Mouse (Mus musculus): ENCODE data around the gene Tpd52l2. TPM values are rescaled to one million over a fixed set of nuclear protein-coding genes. Genes with fewer than 3 reads are reported as not detected.
"Not testable (repeated sequence)": the region's sequence is repeated elsewhere in the genome, so short reads cannot be mapped to it uniquely, and the experiment has no call there.

The Tpd52l2 gene
- polyA plus RNA-seq, 2 experiments, result 123 to 172 TPM

GRCm38 (mm10) chr2:181494266-181494945 is 2.5 kb upstream of the Tpd52l2 start:
- ATAC-seq (ENCODE audit: low FRiP score, low read depth) (no peak), DNase-seq (ENCODE audit: low spot score) (no peak)
- TF ChIP-seq POLR2A (IDR thresholded peaks at IDR 0.05; ENCODE audit: borderline replicate concordance, extremely low read depth, insufficient read depth, insufficient read length), result no peak
- Histone ChIP-seq H3K4me2 (replicated peaks; ENCODE audit: low read depth, low read length, severe bottlenecking) (no peak overlapping the region), H3K4me1 (ENCODE audit: control insufficient read depth, insufficient read depth, low read length) (peaks cover 11% of the 10 kb centered on the region; the same call in 1 of the 2 replicates), H3K9ac (ENCODE audit: low read depth, low read length, severe bottlenecking) (no peak overlapping the region), H3K36me3 (ENCODE audit: control insufficient read depth, insufficient read depth, low read length) (peaks cover 3% of the 10 kb centered on the region; the same call in 1 of the 2 replicates), H3K4me3 (replicated peaks; ENCODE audit: low read length) (no peak overlapping the region), H3K27me3 (ENCODE audit: control insufficient read depth, insufficient read depth, low read length) (no peaks in the 10 kb centered on the region), H3K9me3 (ENCODE audit: control insufficient read depth, low read length) (no peaks in the 10 kb centered on the region), H3K27ac (replicated peaks; ENCODE audit: low read depth, low read length) (no peak overlapping the region)
- WGBS, result 83% methylated on average over 26 of the region's 26 CpGs

GRCm38 (mm10) chr2:181495845-181496244 is 1.1 kb upstream of the Tpd52l2 start:
- H3K27me3 ChIP-seq (ENCODE audit: control insufficient read depth, insufficient read depth, low read length); H3K4me3 ChIP-seq (replicated peaks; ENCODE audit: low read length); DNase-seq (ENCODE audit: low spot score); ATAC-seq (ENCODE audit: low FRiP score, low read depth); H3K9me3 ChIP-seq (ENCODE audit: control insufficient read depth, low read length); H3K27ac ChIP-seq (replicated peaks; ENCODE audit: low read depth, low read length); H3K9ac ChIP-seq (ENCODE audit: low read depth, low read length, severe bottlenecking): not testable (repeated sequence)
- Histone ChIP-seq H3K4me2 (replicated peaks; ENCODE audit: low read depth, low read length, severe bottlenecking) (peak overlapping the region; percentile 92; the same call in 1 of the 2 replicates), H3K4me1 (ENCODE audit: control insufficient read depth, insufficient read depth, low read length) (peaks cover 11% of the 10 kb centered on the region; the same call in 1 of the 2 replicates), H3K36me3 (ENCODE audit: control insufficient read depth, insufficient read depth, low read length) (peaks cover 15% of the 10 kb centered on the region)
- 63% methylated on average over 8 of the region's 8 CpGs for WGBS

- 13% methylated on average over 8 of the region's 8 CpGs for WGBS
- TF ChIP-seq POLR2A (IDR thresholded peaks at IDR 0.05; ENCODE audit: borderline replicate concordance, extremely low read depth, insufficient read depth, insufficient read length), result no peak
- peaks cover 19% of the 10 kb centered on the region for H3K36me3 ChIP-seq (ENCODE audit: control insufficient read depth, insufficient read depth, low read length)
- peak overlapping the region; percentile 70 for H3K27ac ChIP-seq (replicated peaks; ENCODE audit: low read depth, low read length)
- H3K4me1 ChIP-seq (ENCODE audit: control insufficient read depth, insufficient read depth, low read length), result peaks cover 11% of the 10 kb centered on the region; the same call in 1 of the 2 replicates
- no peaks in the 10 kb centered on the region for H3K27me3 ChIP-seq (ENCODE audit: control insufficient read depth, insufficient read depth, low read length)
- H3K9ac ChIP-seq (ENCODE audit: low read depth, low read length, severe bottlenecking), result peak overlapping the region; percentile 94
- ATAC-seq (ENCODE audit: low FRiP score, low read depth) (peak; percentile 58; the same call in 1 of the 2 replicates), DNase-seq (ENCODE audit: low spot score) (peak; percentile 82)
- H3K9me3 ChIP-seq (ENCODE audit: control insufficient read depth, low read length), result no peaks in the 10 kb centered on the region
- peak overlapping the region; percentile 91 for H3K4me3 ChIP-seq (replicated peaks; ENCODE audit: low read length)
- peak overlapping the region; percentile 92 for H3K4me2 ChIP-seq (replicated peaks; ENCODE audit: low read depth, low read length, severe bottlenecking)
Observed at GRCm38 (mm10) chr2:181496281-181496680, 661 bp upstream of the Tpd52l2 start.

GRCm38 (mm10) chr2:181497548-181497875 is 570 bp downstream of the Tpd52l2 start:
- peak overlapping the region; percentile 94 for H3K9ac ChIP-seq (ENCODE audit: low read depth, low read length, severe bottlenecking)
- ATAC-seq (ENCODE audit: low FRiP score, low read depth), result 0 out of 2 replicates have a peak, but pooled peaks have one; percentile 17
- H3K4me1 ChIP-seq (ENCODE audit: control insufficient read depth, insufficient read depth, low read length), result peaks cover 11% of the 10 kb centered on the region; the same call in 1 of the 2 replicates
- DNase-seq (ENCODE audit: low spot score), result peak; percentile 52
- H3K4me2 ChIP-seq (replicated peaks; ENCODE audit: low read depth, low read length, severe bottlenecking), result peak overlapping the region; percentile 92
- no peak for TF ChIP-seq POLR2A (IDR thresholded peaks at IDR 0.05; ENCODE audit: borderline replicate concordance, extremely low read depth, insufficient read depth, insufficient read length)
- H3K27me3 ChIP-seq (ENCODE audit: control insufficient read depth, insufficient read depth, low read length), result no peaks in the 10 kb centered on the region
- no peaks in the 10 kb centered on the region for H3K9me3 ChIP-seq (ENCODE audit: control insufficient read depth, low read length)
- peaks cover 31% of the 10 kb centered on the region for H3K36me3 ChIP-seq (ENCODE audit: control insufficient read depth, insufficient read depth, low read length)
- H3K27ac ChIP-seq (replicated peaks; ENCODE audit: low read depth, low read length), result peak overlapping the region; percentile 92
- under 1% methylated on average over 12 of the region's 12 CpGs for WGBS
- H3K4me3 ChIP-seq (replicated peaks; ENCODE audit: low read length), result peak overlapping the region; percentile 91

- Histone ChIP-seq H3K4me1 (ENCODE audit: control insufficient read depth, insufficient read depth, low read length) (peaks cover 11% of the 10 kb centered on the region; the same call in 1 of the 2 replicates), H3K27ac (replicated peaks; ENCODE audit: low read depth, low read length) (no peak overlapping the region), H3K36me3 (ENCODE audit: control insufficient read depth, insufficient read depth, low read length) (peaks cover 41% of the 10 kb centered on the region), H3K4me3 (replicated peaks; ENCODE audit: low read length) (no peak overlapping the region), H3K9me3 (ENCODE audit: control insufficient read depth, low read length) (no peaks in the 10 kb centered on the region), H3K9ac (ENCODE audit: low read depth, low read length, severe bottlenecking) (no peak overlapping the region), H3K27me3 (ENCODE audit: control insufficient read depth, insufficient read depth, low read length) (no peaks in the 10 kb centered on the region), H3K4me2 (replicated peaks; ENCODE audit: low read depth, low read length, severe bottlenecking) (no peak overlapping the region)
- ATAC-seq (ENCODE audit: low FRiP score, low read depth) (no peak), DNase-seq (ENCODE audit: low spot score) (no peak)
- WGBS, result 83% methylated on average over 4 of the region's 4 CpGs
- TF ChIP-seq POLR2A (IDR thresholded peaks at IDR 0.05; ENCODE audit: borderline replicate concordance, extremely low read depth, insufficient read depth, insufficient read length), result no peak
Observed at GRCm38 (mm10) chr2:181498644-181499043, 1.7 kb downstream of the Tpd52l2 start.
